9 mouse cellular contexts compared by ENCODE assay signal in genomic region chr9:65195621-65195981, GRCm38 (mm10). TPM values are rescaled to one million over a fixed set of nuclear protein-coding genes. Genes with fewer than 3 reads are reported as not detected.
A peak's percentile ranks its signal among the peaks of the same experiment; 100 is the strongest.
DNase-seq lines count a peak whose midpoint lies in the region; ATAC-seq and TF ChIP-seq lines count a peak whose summit lies in the region.
"Had no signal": no experiment of that assay in that cellular context is flagged by ENCODE, and none has a peak within 500 bp of the region (broad histone marks: within the 10 kb centered on the region; RNA-seq: fewer than 3 reads in every experiment).

No protein-coding gene starts in this region.

- H3K36me3 ChIP-seq in heart, embryonic 13.5 days, result no peaks in the 10 kb centered on the region
- H3K36me3 ChIP-seq in kidney, embryonic 14.5 days (ENCODE audit: control insufficient read depth, insufficient read depth, low read length), result no peaks in the 10 kb centered on the region
- no peaks in the 10 kb centered on the region for H3K36me3 ChIP-seq in lung, embryonic 16.5 days (ENCODE audit: control insufficient read depth, insufficient read depth, low read length)
- no peaks in the 10 kb centered on the region for H3K36me3 ChIP-seq in small intestine, adult 2 months (ENCODE audit: control insufficient read depth, insufficient read depth, low read length)

- 17% methylated on average over 8 of the region's 8 CpGs for WGBS in heart, embryonic 13.5 days
- WGBS in kidney, embryonic 14.5 days, result 25% methylated on average over 8 of the region's 8 CpGs
- WGBS in lung, embryonic 16.5 days, result 19% methylated on average over 8 of the region's 8 CpGs
- WGBS in small intestine, adult 2 months, result 13% methylated on average over 8 of the region's 8 CpGs

- H3K27ac ChIP-seq in heart, embryonic 13.5 days (replicated peaks), result peak overlapping the region; percentile 93
- H3K27ac ChIP-seq in kidney, embryonic 14.5 days (ENCODE audit: low read depth, low read length), result peak overlapping the region; percentile 85
- peak overlapping the region; percentile 96 for H3K27ac ChIP-seq in lung, embryonic 16.5 days (ENCODE audit: low read length)
- peak overlapping the region; percentile 96 for H3K27ac ChIP-seq in small intestine, adult 2 months (ENCODE audit: insufficient read depth, low read depth, low read length)

- peak; percentile 74 for DNase-seq in 3134 (ENCODE audit: extremely low read depth, insufficient read length, low spot score)
- peak; percentile 34 for DNase-seq in cerebellum, postnatal 36 days
- DNase-seq in urinary bladder, postnatal 4 days (ENCODE audit: low spot score in 2 of 2), result no peak

- no peaks in the 10 kb centered on the region for H3K27me3 ChIP-seq in heart, embryonic 13.5 days (replicated peaks)
- H3K27me3 ChIP-seq in kidney, embryonic 14.5 days (ENCODE audit: control insufficient read depth, insufficient read depth, low read length), result no peaks in the 10 kb centered on the region
- H3K27me3 ChIP-seq in lung, embryonic 16.5 days (ENCODE audit: control insufficient read depth, insufficient read depth, low read depth, low read length), result no peaks in the 10 kb centered on the region
- no peaks in the 10 kb centered on the region for H3K27me3 ChIP-seq in small intestine, adult 2 months (ENCODE audit: control insufficient read depth, insufficient read depth, low read length)

- no peak; the same call in 1 of the 2 replicates for TF ChIP-seq POLR2A in small intestine, adult 2 months (IDR thresholded peaks at IDR 0.05; ENCODE audit: low read depth, low read length)

- H3K4me3 ChIP-seq in heart, embryonic 13.5 days, result 0 out of 2 replicates have a peak overlapping the region, but pooled peaks have one; percentile 1
- H3K4me3 ChIP-seq in kidney, embryonic 14.5 days (ENCODE audit: low read length), result no peak overlapping the region
- no peak overlapping the region for H3K4me3 ChIP-seq in lung, embryonic 16.5 days (ENCODE audit: low read length)
- no peak overlapping the region for H3K4me3 ChIP-seq in small intestine, adult 2 months (ENCODE audit: low read depth, low read length)

- TF ChIP-seq CTCF in small intestine, adult 2 months (IDR thresholded peaks at IDR 0.05; ENCODE audit: extremely low read depth, insufficient read length, insufficient replicate concordance, low read depth, low read length), result no peak

- peak overlapping the region; percentile 55 for H3K4me2 ChIP-seq in heart, embryonic 13.5 days
- no peak overlapping the region; the same call in 1 of the 2 replicates for H3K4me2 ChIP-seq in kidney, embryonic 14.5 days (replicated peaks; ENCODE audit: low read depth, low read length)
- peak overlapping the region; percentile 9; the same call in 1 of the 2 replicates for H3K4me2 ChIP-seq in lung, embryonic 16.5 days (ENCODE audit: low read depth, low read length)

- no peaks in the 10 kb centered on the region for H3K9me3 ChIP-seq in heart, embryonic 13.5 days
- no peaks in the 10 kb centered on the region for H3K9me3 ChIP-seq in kidney, embryonic 14.5 days (ENCODE audit: control insufficient read depth, low read length)
- no peaks in the 10 kb centered on the region for H3K9me3 ChIP-seq in lung, embryonic 16.5 days (ENCODE audit: control insufficient read depth, low read length)

- H3K9ac ChIP-seq in heart, embryonic 13.5 days, result peak overlapping the region; percentile 78
- H3K9ac ChIP-seq in kidney, embryonic 14.5 days (ENCODE audit: low read depth, low read length), result peak overlapping the region; percentile 31; the same call in 1 of the 2 replicates
- H3K9ac ChIP-seq in lung, embryonic 16.5 days (ENCODE audit: low read length), result peak overlapping the region; percentile 47

- ATAC-seq in CD4-positive, CD25-positive, alpha-beta regulatory T cell, adult 4 months, result peak; percentile 59
- no peak; the same call in 1 of the 2 replicates for ATAC-seq in heart, embryonic 13.5 days (ENCODE audit: extremely low read depth, insufficient number of reproducible peaks, low FRiP score, low TSS enrichment)
- ATAC-seq in kidney, embryonic 14.5 days (ENCODE audit: low FRiP score, low TSS enrichment), result no peak
- ATAC-seq in lung, embryonic 16.5 days (ENCODE audit: low read depth), result peak; percentile 8; the same call in 1 of the 2 replicates

- H3K4me1 ChIP-seq in heart, embryonic 13.5 days, result peaks cover 54% of the 10 kb centered on the region
- H3K4me1 ChIP-seq in kidney, embryonic 14.5 days (ENCODE audit: control insufficient read depth, insufficient read depth, low read length), result peaks cover 30% of the 10 kb centered on the region
- peaks cover 32% of the 10 kb centered on the region for H3K4me1 ChIP-seq in lung, embryonic 16.5 days (replicated peaks; ENCODE audit: control insufficient read depth, insufficient read depth, low read length)
- peaks cover 28% of the 10 kb centered on the region for H3K4me1 ChIP-seq in small intestine, adult 2 months (ENCODE audit: control insufficient read depth, insufficient read depth, insufficient read length, low read length)

RNA-seq across cellular contexts. Expression of gene Parp16, which starts 0.4 kb away (rescaled TPM):
- polyA plus RNA-seq in CD4-positive, CD25-positive, alpha-beta regulatory T cell, adult 4 months (2017; shearing (Covaris generic)), result 1 to 10 TPM; 6.4 to 7.5 TPM
- polyA plus RNA-seq in heart, embryonic 13.5 days (2015; fragmentation: Nextera tagmentation; extraction: Ambion mirVana), result 4.5 and 5.1 TPM in 2 replicates
- polyA plus RNA-seq in kidney, embryonic 14.5 days (2014; fragmentation: Nextera tagmentation; extraction: Ambion mirVana), result 4.7 and 7.9 TPM in 2 replicates
- polyA plus RNA-seq in lung, embryonic 16.5 days (2015; fragmentation: Nextera tagmentation; extraction: Ambion mirVana), result 5.7 TPM in 2 replicates
- 10.0 and 16.3 TPM in 2 replicates for polyA plus RNA-seq in small intestine, adult 2 months (2012; rRNA removed)

RNA-seq across cellular contexts. Expression of gene Igdcc3, which starts 54.6 kb away (rescaled TPM):
- not detected for polyA plus RNA-seq in CD4-positive, CD25-positive, alpha-beta regulatory T cell, adult 4 months (2017; shearing (Covaris generic))
- 0.88 and 0.98 TPM in 2 replicates for polyA plus RNA-seq in heart, embryonic 13.5 days (2015; fragmentation: Nextera tagmentation; extraction: Ambion mirVana)
- polyA plus RNA-seq in kidney, embryonic 14.5 days (2014; fragmentation: Nextera tagmentation; extraction: Ambion mirVana), result 4.5 and 6.1 TPM in 2 replicates
- polyA plus RNA-seq in lung, embryonic 16.5 days (2015; fragmentation: Nextera tagmentation; extraction: Ambion mirVana), result 0.85 and 1.3 TPM in 2 replicates
- 0.06 TPM in 1 of 2 replicates, not detected in the other for polyA plus RNA-seq in small intestine, adult 2 months (2012; rRNA removed)
- polyA plus RNA-seq: erythroblast, embryonic 14.5 days had no signal

Comparison
In these comparisons a context has a peak if more than half of its experiments do, and no peak if none do; other contexts are left out.
1. DNase-seq: peak in 3134 (single experiment) and cerebellum, postnatal 36 days (2 of 2); none in urinary bladder, postnatal 4 days (0 of 2).
2. ATAC-seq: peak in CD4-positive, CD25-positive, alpha-beta regulatory T cell, adult 4 months (single experiment) and lung, embryonic 16.5 days (single experiment); none in heart, embryonic 13.5 days (single experiment) and kidney, embryonic 14.5 days (single experiment).
3. Peak in every context shown above with its lines, with median percentiles within 50 percentile points of each other: H3K27ac ChIP-seq and H3K9ac ChIP-seq.